Mouse (Mus musculus): Measurements from ENCODE around the gene Steap2. TPM values are rescaled to one million over a fixed set of nuclear protein-coding genes. Genes with fewer than 3 reads are reported as not detected.
"Not testable (repeated sequence)": the region's sequence is repeated elsewhere in the genome, so short reads cannot be mapped to it uniquely, and the experiment has no call there.

Steap2 gene
- polyA plus RNA-seq, 1 experiment from 2014 or later: 5.2 TPM

DNA sequence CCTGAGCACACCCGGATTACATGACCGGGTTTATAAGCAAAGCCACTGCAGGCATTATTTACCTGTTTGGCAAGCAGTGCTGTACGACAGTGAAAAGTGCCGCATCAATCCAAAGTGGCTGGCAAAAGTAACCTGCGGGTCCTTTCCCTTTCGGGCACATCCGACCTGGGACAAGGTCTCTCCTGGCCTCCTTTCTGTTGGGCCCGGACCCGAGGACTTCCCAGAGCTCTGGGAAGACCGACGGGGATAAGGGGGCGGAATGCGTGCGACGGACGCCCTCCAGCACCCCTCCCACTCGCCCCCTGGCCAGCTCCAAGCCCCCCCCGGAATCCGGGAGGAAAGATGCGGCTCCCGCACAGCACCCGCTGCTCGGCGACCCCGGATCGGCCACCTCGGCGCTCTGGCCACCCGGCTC, 830 bp downstream of the Steap2 start:
- under 1% methylated on average over 21 of the region's 29 CpGs for WGBS
- peaks cover 6% of the 10 kb centered on the region; the same call in 1 of the 2 replicates for H3K4me1 ChIP-seq
- H3K9ac ChIP-seq (replicated peaks): peak overlapping the region; percentile 82
- H3K4me3 ChIP-seq: peak overlapping the region; percentile 66
- H3K9me3 ChIP-seq: no peaks in the 10 kb centered on the region
- peak overlapping the region; percentile 91 for H3K4me2 ChIP-seq (replicated peaks)
- no peaks in the 10 kb centered on the region for H3K27me3 ChIP-seq
- H3K27ac ChIP-seq (replicated peaks): no peak overlapping the region
- peak; percentile 68 for ATAC-seq (replicated peaks)
- H3K36me3 ChIP-seq: no peaks in the 10 kb centered on the region

DNA sequence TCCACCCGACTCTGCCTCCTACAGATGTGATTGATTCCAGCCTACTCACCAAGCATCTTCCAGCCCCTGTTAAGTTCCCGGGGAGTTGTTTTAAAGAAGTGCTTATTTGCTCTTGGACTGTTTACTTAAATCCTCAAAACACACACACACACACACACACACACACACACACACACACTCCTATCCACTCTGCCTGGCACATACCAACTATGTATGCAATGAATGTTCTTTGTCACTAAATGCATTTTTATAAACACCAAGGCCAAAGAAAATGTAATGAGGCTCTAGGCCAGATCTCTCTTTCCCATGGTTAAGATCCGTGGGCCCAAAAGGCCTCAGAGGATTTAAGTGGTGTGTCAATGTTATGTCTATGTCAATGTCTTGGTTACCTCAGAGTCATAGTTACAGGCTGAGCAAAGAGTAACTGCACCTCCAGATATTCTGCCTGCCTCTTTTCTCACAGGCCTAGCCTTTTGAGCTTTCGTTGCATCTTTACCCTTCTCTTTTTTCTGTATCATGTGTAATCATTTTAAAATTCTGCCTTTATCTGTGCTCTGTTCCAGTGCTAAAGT, 2.1 kb downstream of the Steap2 start:
- peaks cover 6% of the 10 kb centered on the region; the same call in 1 of the 2 replicates for H3K4me1 ChIP-seq
- whole genome bisulfite sequencing: 75% methylated on average over 4 of the region's 4 CpGs
- H3K4me2 ChIP-seq (replicated peaks): no peak overlapping the region
- H3K4me3 ChIP-seq: no peak overlapping the region
- no peak overlapping the region for H3K27ac ChIP-seq (replicated peaks)
- no peaks in the 10 kb centered on the region for H3K36me3 ChIP-seq
- no peak for ATAC-seq (replicated peaks)
- no peaks in the 10 kb centered on the region for H3K9me3 ChIP-seq
- no peak overlapping the region for H3K9ac ChIP-seq (replicated peaks)
- no peaks in the 10 kb centered on the region for H3K27me3 ChIP-seq

DNA sequence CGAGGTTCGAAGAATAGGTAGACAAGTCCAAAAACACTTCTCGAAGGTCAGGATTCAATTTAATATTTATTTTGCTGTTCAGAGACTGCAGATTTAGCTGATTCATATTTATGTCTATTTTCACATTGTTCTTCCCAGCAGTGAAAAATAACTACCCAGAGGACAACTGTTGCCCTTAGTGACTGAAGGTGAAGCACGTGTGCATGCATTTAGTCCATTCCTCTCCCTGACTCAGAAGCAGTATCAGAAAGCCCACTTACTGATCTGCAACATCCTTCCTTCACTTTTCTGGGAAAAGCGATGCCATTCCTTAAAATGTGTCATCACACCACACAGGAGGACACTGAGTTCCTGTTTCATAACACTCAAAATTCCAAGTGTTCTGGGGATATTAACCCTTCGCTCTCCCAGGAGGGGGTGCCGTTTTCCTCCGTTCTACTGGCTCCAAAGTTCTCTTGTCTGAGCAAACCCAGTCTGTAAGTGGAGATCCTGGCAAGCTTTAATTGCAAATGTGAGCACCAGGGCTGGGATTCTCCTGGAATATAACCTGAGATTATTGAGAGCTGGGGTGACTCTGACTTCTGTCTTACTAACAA, 5.3 kb downstream of the Steap2 start:
- no peaks in the 10 kb centered on the region for H3K36me3 ChIP-seq
- ATAC-seq (replicated peaks): no peak
- no peaks in the 10 kb centered on the region for H3K27me3 ChIP-seq
- H3K9ac ChIP-seq (replicated peaks): no peak overlapping the region
- H3K4me3 ChIP-seq: no peak overlapping the region
- no peaks in the 10 kb centered on the region for H3K9me3 ChIP-seq
- H3K4me1 ChIP-seq: peaks cover 4% of the 10 kb centered on the region; the same call in 1 of the 2 replicates
- H3K27ac ChIP-seq (replicated peaks): no peak overlapping the region
- no peak overlapping the region for H3K4me2 ChIP-seq (replicated peaks)
- WGBS: 83% methylated on average over 8 of the region's 8 CpGs

DNA sequence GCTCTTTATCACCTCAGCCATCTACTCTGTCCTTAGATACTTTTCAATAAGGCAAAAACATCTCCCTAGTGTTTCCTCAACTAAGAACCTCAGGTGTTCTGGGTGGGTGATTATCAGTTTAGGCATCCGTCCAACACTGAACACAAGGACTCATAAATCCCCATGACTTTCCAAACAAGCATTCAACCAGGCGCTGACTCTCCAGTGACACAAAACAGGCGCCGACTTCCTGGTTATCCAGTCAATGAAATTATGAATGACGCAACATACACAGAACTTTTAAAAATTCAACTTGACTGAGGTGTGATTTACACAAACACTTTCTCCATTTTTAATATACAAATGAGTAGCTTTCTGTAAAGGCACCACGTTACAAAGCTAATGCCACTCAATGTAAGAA, 6.2 kb downstream of the Steap2 start:
- ATAC-seq (replicated peaks): no peak
- H3K9ac ChIP-seq (replicated peaks): no peak overlapping the region
- H3K4me3 ChIP-seq: no peak overlapping the region
- H3K4me1 ChIP-seq: peaks cover under 1% of the 10 kb centered on the region; the same call in 1 of the 2 replicates
- WGBS: 91% methylated on average over 6 of the region's 6 CpGs
- no peak overlapping the region for H3K27ac ChIP-seq (replicated peaks)
- H3K36me3 ChIP-seq: no peaks in the 10 kb centered on the region
- H3K9me3 ChIP-seq: no peaks in the 10 kb centered on the region
- no peak overlapping the region for H3K4me2 ChIP-seq (replicated peaks)
- no peaks in the 10 kb centered on the region for H3K27me3 ChIP-seq

DNA sequence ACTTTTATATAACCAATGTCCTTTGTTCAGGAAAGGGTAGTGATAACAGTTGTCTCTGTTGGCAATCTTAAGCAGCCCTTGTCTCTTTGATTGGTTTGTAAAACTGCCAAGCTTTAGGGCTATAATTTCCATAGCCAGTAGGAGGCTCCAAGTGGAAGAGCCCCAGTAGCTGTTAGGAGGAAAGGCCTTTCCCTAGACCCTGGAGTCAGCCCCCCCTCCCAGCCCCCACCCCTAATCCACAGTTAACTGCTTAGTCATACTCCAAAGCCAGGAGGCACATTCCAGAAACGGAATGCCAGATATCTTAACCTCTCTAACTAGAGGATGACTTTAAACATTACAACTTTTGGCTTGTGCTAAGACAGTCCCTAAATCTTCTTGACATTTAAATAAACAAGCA, 7.4 kb downstream of the Steap2 start:
- no peak for ATAC-seq (replicated peaks)
- WGBS: 26% methylated on average over 1 of the region's 1 CpGs

DNA sequence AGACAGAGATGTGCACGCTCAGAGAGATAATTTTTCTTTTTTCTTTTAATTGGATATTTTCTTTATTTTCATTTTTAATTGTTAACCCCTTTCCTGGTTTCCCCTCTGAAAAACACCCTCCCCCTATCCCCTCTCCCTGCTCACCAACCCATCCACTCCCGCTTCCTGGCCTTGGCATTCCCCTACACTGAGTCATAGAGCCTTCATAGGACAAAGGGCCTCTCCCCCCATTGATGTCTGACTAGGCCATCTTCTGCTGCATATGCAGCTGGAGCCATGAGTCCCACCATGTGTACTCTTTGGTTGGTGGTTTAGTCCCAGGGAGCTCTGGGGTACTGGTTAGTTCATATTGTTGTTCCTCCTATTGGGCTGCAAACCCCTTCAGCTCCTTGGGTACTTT, 9.4 kb downstream of the Steap2 start:
- H3K9me3 ChIP-seq; H3K27me3 ChIP-seq; ATAC-seq (replicated peaks); H3K4me2 ChIP-seq (replicated peaks); H3K27ac ChIP-seq (replicated peaks); H3K36me3 ChIP-seq; H3K9ac ChIP-seq (replicated peaks); H3K4me3 ChIP-seq; H3K4me1 ChIP-seq: not testable (repeated sequence)
- WGBS: 84% methylated on average over 2 of the region's 2 CpGs

More for the DNA sequence above, 7.4 kb downstream of the Steap2 start:
- no peak overlapping the region for H3K4me3 ChIP-seq
- no peak overlapping the region for H3K9ac ChIP-seq (replicated peaks)
- no peaks in the 10 kb centered on the region for H3K9me3 ChIP-seq
- H3K4me1 ChIP-seq: no peaks in the 10 kb centered on the region
- H3K36me3 ChIP-seq: no peaks in the 10 kb centered on the region
- H3K4me2 ChIP-seq (replicated peaks): no peak overlapping the region
- no peaks in the 10 kb centered on the region for H3K27me3 ChIP-seq
- H3K27ac ChIP-seq (replicated peaks): no peak overlapping the region

DNA sequence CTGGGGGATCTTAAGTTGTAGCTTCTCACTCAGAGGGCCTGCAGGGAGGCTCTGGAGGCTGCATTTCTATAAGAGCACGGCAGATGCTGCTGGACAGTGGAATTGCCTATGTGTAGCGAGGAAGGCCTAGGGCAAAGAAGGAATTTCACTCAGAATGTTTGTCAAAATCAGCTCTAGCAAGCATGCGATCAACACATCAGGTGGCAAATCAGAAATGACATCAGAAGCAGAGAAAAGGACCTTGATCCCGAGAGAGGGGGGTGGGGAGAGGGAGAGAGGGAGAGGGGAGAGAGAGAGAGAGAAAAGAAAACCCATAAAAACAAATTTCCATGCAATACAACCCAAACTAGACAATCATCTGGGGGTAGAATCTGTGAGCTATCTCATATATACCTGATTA, 11.1 kb downstream of the Steap2 start:
- no peak overlapping the region for H3K4me2 ChIP-seq (replicated peaks)
- no peak overlapping the region for H3K9ac ChIP-seq (replicated peaks)
- no peaks in the 10 kb centered on the region for H3K36me3 ChIP-seq
- 76% methylated on average over 4 of the region's 4 CpGs for WGBS
- H3K27me3 ChIP-seq: no peaks in the 10 kb centered on the region
- no peak overlapping the region for H3K27ac ChIP-seq (replicated peaks)
- no peaks in the 10 kb centered on the region for H3K4me1 ChIP-seq
- H3K9me3 ChIP-seq: no peaks in the 10 kb centered on the region
- no peak overlapping the region for H3K4me3 ChIP-seq
- no peak for ATAC-seq (replicated peaks)

DNA sequence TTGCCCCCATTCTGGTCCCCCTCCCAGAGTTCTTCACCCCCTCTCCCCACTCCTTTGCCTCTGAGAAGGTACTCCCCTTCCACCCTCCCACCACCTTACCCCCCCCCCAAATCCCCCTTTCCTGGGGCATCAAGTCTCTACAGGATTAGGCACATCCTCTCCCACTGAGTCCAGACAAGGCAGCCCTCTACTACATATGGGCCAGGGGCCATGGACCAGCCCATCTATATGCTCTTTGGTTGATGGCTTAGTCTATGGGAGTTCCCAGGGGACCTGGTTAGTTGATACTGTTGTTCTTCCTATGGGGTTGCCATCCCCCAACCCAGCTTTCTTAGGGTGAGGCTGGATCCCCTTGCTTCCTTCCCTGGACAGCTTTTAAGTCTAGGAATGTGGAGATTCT, 14.9 kb downstream of the Steap2 start:
- no peaks in the 10 kb centered on the region for H3K4me1 ChIP-seq
- H3K4me2 ChIP-seq (replicated peaks): no peak overlapping the region
- no peak overlapping the region for H3K9ac ChIP-seq (replicated peaks)
- H3K27me3 ChIP-seq: no peaks in the 10 kb centered on the region
- no peak for ATAC-seq (replicated peaks)
- no peak overlapping the region for H3K4me3 ChIP-seq
- H3K9me3 ChIP-seq: no peaks in the 10 kb centered on the region
- H3K36me3 ChIP-seq: peaks cover 4% of the 10 kb centered on the region; the same call in 1 of the 2 replicates
- no peak overlapping the region for H3K27ac ChIP-seq (replicated peaks)

DNA sequence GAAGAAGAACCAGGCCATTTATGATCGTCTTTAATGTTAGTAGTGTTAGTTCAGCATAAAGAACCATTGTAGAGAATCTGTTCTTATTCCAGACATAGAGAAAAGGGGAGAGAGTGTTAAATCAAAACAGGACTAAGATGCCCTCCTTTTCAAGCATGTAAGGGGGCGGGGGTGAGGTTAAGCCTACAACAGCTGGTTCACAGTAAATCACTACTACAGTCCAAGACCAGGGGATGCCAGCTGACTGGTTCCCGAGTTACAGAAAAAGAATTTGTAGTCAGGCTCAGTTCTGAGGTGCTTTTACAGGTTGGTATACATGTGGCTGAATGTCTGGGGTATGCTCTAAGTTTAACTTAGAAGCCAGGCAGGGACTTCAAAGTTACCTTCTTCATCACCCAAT, 18.3 kb downstream of the Steap2 start:
- no peaks in the 10 kb centered on the region for H3K9me3 ChIP-seq
- H3K9ac ChIP-seq (replicated peaks): no peak overlapping the region
- H3K4me1 ChIP-seq: no peaks in the 10 kb centered on the region
- no peak overlapping the region for H3K27ac ChIP-seq (replicated peaks)
- no peaks in the 10 kb centered on the region for H3K27me3 ChIP-seq
- H3K36me3 ChIP-seq: peaks cover 4% of the 10 kb centered on the region; the same call in 1 of the 2 replicates
- ATAC-seq (replicated peaks): no peak
- WGBS: 92% methylated on average over 3 of the region's 3 CpGs
- no peak overlapping the region for H3K4me2 ChIP-seq (replicated peaks)
- H3K4me3 ChIP-seq: no peak overlapping the region

DNA sequence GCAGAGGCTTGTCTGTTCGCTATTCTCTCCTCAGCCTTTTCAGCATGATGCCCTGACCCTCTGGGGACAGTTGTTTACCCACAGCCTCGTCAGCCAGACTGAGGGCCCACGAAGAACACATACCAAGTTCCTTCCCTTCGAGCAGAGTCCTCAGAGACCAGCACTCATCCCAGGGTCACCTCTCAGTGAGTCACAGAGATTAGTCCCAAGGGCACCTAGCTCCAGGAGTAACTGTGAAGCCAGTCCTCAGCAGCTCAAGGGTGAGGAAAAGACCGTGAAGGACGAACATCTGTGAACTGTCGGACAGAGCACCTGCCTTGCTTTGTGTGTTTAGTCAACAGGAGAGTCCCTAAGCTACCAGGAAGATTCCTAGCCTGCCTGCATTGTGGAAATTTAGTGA, 25.5 kb downstream of the Steap2 start:
- Histone ChIP-seq H3K27me3 (no peaks in the 10 kb centered on the region), H3K9me3 (no peaks in the 10 kb centered on the region), H3K9ac (replicated peaks) (no peak overlapping the region), H3K4me1 (peaks cover 12% of the 10 kb centered on the region), H3K36me3 (no peaks in the 10 kb centered on the region; the same call in 1 of the 2 replicates), H3K27ac (replicated peaks) (no peak overlapping the region), H3K4me3 (no peak overlapping the region), H3K4me2 (replicated peaks) (no peak overlapping the region)
- ATAC-seq (replicated peaks): no peak
- WGBS: 81% methylated on average over 7 of the region's 7 CpGs

DNA sequence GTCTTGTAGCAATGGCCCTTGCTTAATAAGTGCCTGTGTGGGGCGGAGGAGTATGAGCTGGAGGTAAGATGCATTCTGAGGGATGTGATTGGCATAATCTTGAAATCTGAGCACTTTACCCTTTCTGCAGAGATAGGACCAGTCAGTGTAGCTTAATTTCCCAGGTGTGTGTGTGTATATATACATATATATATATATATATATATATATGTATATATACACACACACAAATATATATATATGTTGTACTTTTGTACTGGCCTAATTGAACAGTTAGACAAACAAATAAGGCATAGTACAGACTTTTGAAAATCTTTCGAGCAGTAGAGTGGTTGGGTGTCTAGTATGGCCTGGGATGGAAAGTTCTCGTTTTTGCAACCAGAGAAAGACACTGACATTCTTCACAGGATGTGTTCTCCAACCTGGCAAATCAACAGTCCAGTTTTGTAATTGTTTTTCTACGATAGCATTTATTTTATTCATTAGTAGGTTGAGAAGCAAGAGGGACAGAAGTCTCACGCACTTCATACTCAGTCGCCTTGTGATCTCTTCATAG, 29.9 kb downstream of the Steap2 start:
- H3K4me1 ChIP-seq: peaks cover 18% of the 10 kb centered on the region
- peak overlapping the region; percentile 73 for H3K4me3 ChIP-seq
- H3K36me3 ChIP-seq: no peaks in the 10 kb centered on the region
- H3K9me3 ChIP-seq: no peaks in the 10 kb centered on the region
- peak overlapping the region; percentile 73 for H3K9ac ChIP-seq (replicated peaks)
- ATAC-seq (replicated peaks): peak; percentile 39
- peak overlapping the region; percentile 52 for H3K27ac ChIP-seq (replicated peaks)
- no peaks in the 10 kb centered on the region for H3K27me3 ChIP-seq
- H3K4me2 ChIP-seq (replicated peaks): peak overlapping the region; percentile 92
- WGBS: 48% methylated on average over 6 of the region's 6 CpGs

DNA sequence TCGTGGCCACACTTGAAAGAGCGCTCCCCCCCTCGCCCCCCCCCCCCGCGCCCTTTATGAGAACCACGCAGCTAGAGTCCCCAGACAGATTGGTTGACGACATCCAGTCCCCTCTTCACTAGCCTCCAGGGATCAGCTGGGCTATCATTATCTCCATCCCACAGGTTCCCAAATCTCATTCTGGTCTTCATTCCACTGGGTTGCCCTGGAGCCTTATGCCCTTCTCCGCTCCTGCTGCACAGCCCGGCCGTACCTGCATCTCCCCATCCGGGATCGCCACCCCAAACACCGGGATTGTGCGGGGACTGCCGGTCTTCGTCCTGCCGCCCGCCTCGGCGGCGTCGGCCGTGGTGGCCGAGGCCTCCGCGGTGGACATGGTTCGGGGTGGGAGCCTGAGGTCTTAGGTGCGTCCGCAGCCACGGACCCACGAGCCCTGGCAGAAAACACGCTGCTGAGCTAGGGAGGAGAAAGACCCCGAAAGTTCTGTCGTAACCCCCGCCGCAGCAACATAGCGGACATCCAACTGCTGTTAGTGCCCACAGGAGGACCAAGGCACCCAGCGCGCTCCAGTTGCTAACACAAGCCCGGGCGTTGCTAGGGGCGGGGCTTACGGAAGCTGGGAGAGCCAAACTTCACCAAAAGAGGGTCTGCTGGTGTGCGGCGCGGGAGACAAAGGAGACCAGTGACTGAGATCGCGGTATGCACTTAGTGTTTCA, 30.6 kb downstream of the Steap2 start, which contains the start of gene Cfap69:
Gene Cfap69 (minus strand): TSS at position 585 of the 716 bp plus-strand sequence.
- WGBS: under 1% methylated on average over 46 of the region's 48 CpGs
- peak within 1 kb of the TSS; percentile 73 for H3K4me3 ChIP-seq

More for the DNA sequence above, 30.6 kb downstream of the Steap2 start, which contains the start of gene Cfap69:
- Histone ChIP-seq H3K27me3 (no peaks in the 10 kb centered on the region), H3K9me3 (no peaks in the 10 kb centered on the region), H3K9ac (replicated peaks) (peak within 1 kb of the TSS; percentile 73), H3K4me2 (replicated peaks) (peak within 1 kb of the TSS; percentile 92), H3K27ac (replicated peaks) (peak within 1 kb of the TSS; percentile 52), H3K4me1 (peaks cover 18% of the 10 kb centered on the region), H3K36me3 (no peaks in the 10 kb centered on the region)
- ATAC-seq (replicated peaks): peak; percentile 99

Measured in forebrain, embryonic 15.5 days (tissue).